Mouse (Mus musculus): ENCODE measurements around the gene BC028528.
"Not testable (repeated sequence)": the region's sequence is repeated elsewhere in the genome, so short reads cannot be mapped to it uniquely, and the experiment has no call there.

Gene BC028528

DNA sequence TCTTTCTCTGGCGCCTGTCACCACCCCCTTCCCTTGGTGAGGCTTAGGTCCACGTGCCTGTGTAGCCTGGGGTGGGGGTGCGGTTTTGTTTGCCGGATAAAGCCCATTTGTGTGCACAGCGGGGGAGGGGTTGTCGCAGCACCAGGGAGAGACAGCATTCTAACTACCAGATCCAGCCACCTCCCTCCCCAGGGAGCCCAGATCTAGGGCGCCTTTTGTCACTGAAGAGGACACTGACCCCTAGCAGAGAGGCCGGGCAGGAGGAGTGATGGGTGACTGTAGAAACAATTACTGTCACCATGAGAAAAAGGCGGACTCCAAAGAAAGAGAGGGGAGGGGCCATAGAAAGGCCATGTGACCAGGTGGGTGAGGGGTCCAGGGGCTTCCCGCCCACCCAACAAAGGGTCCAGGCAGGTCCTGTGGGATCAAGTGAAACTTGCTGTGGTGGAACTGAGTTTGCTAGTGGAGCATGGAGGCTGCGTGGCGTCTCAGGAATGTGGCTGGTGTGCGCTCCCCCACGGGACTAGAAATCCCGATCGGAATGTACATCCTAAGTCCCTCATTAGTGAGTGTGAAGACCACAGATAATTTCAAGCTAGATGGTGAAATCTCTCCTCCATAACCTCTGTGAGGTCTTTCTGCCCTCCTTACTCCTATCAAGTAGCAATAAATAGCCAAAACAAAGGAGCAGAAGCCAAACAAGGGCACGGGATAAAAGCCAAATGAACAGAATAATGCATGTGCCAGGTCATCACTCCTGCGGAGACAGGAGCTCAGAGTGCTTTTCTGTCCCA, 13.5 kb upstream of the BC028528 start:
- no peak for DNase-seq (ENCODE audit: low read depth, low spot score)

DNA sequence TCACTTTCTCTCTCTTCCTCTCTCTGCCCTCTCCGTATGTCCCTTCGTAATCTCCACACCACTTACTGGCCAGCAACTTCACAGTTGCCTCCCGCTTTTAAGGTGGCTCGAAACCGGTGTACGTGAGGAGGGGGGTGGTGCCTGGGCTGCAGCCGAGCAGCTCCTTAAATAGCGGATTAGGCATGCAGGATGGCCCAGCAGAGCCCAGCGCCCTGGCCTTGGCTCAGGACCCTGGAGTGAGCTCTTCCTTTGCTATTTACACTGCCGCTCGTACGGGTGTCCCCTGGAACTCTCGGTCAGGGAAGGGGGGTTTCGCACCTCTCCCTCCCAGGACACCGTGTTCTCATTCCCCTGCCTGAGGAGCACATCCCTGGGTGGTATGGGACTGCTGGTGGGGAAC, 12.8 kb upstream of the BC028528 start, which contains the start of gene Car14:
Gene Car14, minus strand, starts transcription at position 124 of the 400 bp plus-strand sequence.
- no peak for DNase-seq (ENCODE audit: low read depth, low spot score)

DNA sequence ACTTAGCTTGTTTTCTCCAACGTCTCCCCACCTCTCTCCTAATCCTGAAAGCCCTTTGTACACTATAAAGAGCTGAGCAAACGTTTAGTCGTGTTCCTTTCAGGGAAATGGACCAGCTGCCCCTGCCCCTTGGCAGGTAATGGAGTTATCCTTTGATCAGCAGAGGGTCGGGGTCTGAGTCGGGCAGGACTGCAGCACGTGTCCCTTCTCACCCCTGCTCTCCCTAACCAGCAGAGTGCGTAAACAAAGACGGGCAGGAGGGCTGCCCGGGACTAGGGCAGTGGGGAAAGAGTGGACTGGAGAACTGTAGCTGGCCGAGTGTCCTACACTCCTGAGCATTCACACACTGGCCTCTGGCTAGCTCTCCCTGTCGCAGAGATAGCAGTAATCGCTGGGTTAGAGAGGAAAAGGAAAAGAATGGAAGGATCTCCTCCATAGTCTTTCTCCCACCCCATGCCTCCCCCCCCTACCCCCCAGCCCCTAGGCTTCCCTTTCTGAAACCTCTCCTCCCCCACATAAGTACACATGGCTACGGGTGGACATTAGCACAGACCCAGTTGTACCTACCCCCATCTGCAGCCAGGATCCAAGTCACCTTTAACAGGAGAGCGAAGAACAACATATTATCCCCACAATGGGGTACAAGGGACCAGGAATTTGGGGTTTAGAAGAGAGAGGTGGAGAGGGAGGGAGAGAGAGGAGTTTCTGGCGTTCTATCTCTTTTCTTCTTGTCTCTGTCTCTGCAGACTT, 12.1 kb upstream of the BC028528 start:
- no peak for DNase-seq (ENCODE audit: low read depth, low spot score)

DNA sequence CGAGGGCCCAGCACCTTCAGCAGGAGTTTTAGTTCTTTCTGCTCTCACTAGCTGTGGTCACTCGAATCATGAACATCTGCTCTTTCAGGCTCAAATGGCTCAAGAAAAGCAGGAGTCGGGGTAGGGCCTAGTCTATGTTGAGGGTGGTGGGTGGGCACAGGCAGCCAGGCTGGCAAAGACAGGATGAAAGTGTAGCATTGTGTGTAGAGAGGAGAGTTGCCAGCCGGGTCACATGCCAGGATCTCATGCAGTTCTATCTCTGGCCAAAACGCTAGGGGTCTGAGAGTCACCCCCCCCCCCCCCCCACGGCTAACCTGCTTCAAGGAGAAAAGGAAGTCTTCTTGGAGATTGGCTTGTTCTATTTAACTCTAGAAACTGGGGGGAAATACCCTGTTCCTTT, 10.8 kb upstream of the BC028528 start:
- no peak for DNase-seq (ENCODE audit: low read depth, low spot score)

GRCm38 (mm10) chr3:95902373-95902625, 10.5 kb upstream of the BC028528 start:
- DNase-seq (ENCODE audit: low read depth, low spot score), result no peak

GRCm38 (mm10) chr3:95901616-95902372, 10.0 kb upstream of the BC028528 start:
- no peak for DNase-seq (ENCODE audit: low read depth, low spot score)

- no peak for DNase-seq (ENCODE audit: low read depth, low spot score)
These were observed 8.2 kb upstream of the BC028528 start for GRCm38 (mm10) chr3:95899800-95900524.

GRCm38 (mm10) chr3:95895501-95895900, 3.7 kb upstream of the BC028528 start:
- not testable (repeated sequence) for DNase-seq (ENCODE audit: low read depth, low spot score)

- no peak for DNase-seq (ENCODE audit: low read depth, low spot score)
These were observed 2.7 kb upstream of the BC028528 start for GRCm38 (mm10) chr3:95894317-95895160.

- DNase-seq (ENCODE audit: low read depth, low spot score), result peak; percentile 92
These were observed 2.0 kb upstream of the BC028528 start, which contains the start of gene Aph1a for GRCm38 (mm10) chr3:95893606-95894316. Gene Aph1a (plus strand): TSS chr3:95893969.

GRCm38 (mm10) chr3:95893126-95893525, 1.3 kb upstream of the BC028528 start:
- no peak for DNase-seq (ENCODE audit: low read depth, low spot score)

DNA sequence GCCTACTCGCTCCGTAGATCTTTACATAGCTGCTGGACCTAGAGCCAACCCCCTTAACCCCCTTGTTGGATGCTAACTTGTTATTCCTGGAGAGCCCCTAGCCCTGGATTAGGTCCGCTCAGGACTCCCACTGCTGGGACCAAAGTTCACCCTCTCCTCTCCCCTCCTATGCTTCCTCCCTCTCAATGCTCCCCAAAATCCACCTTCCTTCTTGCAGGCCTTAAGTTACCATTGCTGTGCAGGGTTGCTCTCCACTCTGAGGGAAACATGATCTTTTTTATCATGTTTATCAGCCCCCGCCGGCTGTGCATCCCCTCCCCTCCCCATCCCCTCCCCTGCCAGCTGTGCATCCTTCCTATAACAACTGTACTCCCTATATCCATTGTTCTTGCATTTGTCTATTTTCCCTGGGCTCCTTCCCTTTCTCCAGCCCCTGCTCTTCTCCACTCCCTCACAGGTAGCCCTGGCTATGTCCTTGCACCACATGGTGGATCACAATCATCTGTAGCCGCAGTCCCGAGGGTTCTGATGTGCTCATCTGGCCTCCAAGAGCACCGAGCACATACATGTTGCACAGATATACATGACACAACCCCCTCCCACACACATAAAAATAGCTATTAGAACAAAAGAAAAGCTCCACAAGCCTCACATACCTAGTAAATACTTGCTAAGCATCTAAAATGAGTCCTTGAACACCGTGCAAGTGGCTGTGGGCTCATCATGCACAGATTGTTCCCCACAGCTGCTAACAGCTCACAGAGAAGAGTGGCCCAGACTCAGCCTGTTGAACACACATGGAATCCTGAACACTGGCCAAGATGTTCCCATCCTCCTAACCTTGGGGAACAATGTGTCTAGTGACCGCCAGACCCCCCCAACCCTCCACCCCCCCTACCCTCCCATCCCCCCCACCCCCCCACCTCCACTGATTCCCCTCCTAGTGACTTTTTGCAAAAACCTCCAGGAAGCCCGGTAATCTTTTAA, 554 bp upstream of the BC028528 start:
- DNase-seq (ENCODE audit: low read depth, low spot score), result no peak

DNA sequence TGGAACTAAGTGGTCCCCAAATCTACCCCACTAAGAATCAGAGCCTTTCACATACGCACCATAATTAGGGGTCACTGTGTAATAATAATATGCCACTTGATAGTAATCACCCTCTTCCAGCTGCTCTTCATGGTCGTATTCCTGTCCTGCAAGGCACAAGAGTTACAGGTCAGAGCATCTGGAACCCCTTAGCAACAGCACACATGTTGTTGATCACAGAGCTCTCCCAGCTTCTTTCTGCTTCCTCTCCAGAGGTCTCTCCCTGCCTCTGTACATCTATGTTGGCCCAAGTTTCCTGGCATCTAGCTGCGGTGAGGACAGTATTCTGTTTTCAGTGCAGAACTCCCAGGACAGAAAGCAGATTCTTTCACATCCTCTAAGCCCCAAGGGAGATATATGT, 2.1 kb downstream of the BC028528 start:
- DNase-seq (ENCODE audit: low read depth, low spot score), result no peak

DNA sequence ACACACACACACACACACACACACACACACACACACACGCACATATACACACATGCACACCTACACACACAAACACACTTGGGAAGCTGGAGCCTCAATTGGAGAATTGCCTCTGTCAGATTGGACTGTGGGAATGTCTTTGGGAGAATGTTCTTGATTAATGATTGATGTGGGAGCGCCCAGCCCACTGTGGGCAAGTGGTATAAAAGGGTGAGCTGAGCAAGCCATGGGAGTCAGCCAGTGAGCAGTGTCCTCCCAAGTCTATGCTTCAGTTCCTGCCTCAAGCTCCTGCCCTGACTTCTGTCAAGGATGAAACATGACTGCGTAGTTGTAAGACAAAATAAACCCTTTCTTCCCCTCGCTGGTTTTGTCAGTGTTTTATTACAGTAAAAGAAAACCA, 4.2 kb downstream of the BC028528 start:
- no peak for DNase-seq (ENCODE audit: low read depth, low spot score)

DNA sequence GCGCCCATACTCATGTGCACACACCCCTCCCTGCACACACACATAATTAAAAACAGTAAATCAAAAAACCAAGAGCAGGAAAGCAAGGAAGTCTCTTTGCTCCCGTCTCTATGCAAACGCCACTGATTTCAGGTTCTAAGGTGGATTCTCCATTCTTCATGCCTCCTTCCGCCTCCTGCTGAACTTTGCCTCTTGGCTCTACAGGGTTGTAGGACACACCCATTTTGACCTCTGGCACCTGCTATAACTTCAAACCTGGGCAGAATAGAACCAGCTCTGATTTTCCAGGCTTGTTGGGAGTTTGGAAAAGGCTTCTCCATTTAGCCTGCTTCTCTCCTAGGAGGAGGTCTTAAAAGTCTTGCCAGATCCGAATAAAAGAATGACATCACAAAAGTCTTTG, 7.4 kb downstream of the BC028528 start:
- no peak for DNase-seq (ENCODE audit: low read depth, low spot score)

GRCm38 (mm10) chr3:95882816-95883425, 8.9 kb downstream of the BC028528 start:
- no peak for DNase-seq (ENCODE audit: low read depth, low spot score)

GRCm38 (mm10) chr3:95881979-95882815, 9.6 kb downstream of the BC028528 start, which contains the start of gene Ciart:
Gene Ciart (minus strand): TSS chr3:95882251.
- peak; percentile 93 for DNase-seq (ENCODE audit: low read depth, low spot score)

Measured in retina, postnatal 7 days (tissue).